Mouse (Mus musculus) lung, adult 2 months (tissue): ENCODE results near the gene Anxa9.

Experiments used
- CTCF ChIP-seq: fragments of 200-500 bp; IDR thresholded peaks from 2 replicates; pipeline ENCODE4 v1.5.1; 2011; ENCODE audit warnings: mild to moderate bottlenecking, low read length, control low read depth; ENCODE audit not compliant: insufficient read depth
- POLR2A ChIP-seq: fragments of 200-500 bp; IDR thresholded peaks from 2 replicates; pipeline ENCODE4 v1.6.1; 2011; ENCODE audit warnings: low read depth, mild to moderate bottlenecking, control low read depth, low read length, borderline replicate concordance; ENCODE audit errors: extremely low read depth

- TF ChIP-seq CTCF (no peak), POLR2A (no peak)
These were observed 5.6 kb upstream of the Anxa9 start for GRCm38 (mm10) chr3:95312623-95313022.
